Mouse (Mus musculus) embryonic facial prominence, embryonic 13.5 days (tissue): ENCODE measurements around the gene Fam184a. TPM values are rescaled to one million over a fixed set of nuclear protein-coding genes. Genes with fewer than 3 reads are reported as not detected.

Source experiments
- ATAC-seq: fragments of 200-750 bp; cut with Nextera tagmentation; 2 replicates; pipeline ENCODE4 v1.8.0; 2017; ENCODE audit warnings: low read depth; ENCODE audit not compliant: insufficient number of reproducible peaks, insufficient read depth, low FRiP score, low TSS enrichment
- H3K27ac ChIP-seq: fragments of 300-500 bp; sonication (generic); 2 replicates; pipeline ENCODE4 v1.5.1; 2015; ENCODE audit warnings: moderate library complexity, mild to moderate bottlenecking, inconsistent platforms
- H3K27me3 ChIP-seq: fragments of 300-500 bp; sonication (generic); 2 replicates; pipeline ENCODE4 v1.6.1; 2015; ENCODE audit warnings: mild to moderate bottlenecking, inconsistent platforms
- H3K36me3 ChIP-seq: fragments of 300-500 bp; sonication (generic); 2 replicates; pipeline ENCODE4 v1.6.1; 2015; ENCODE audit warnings: mild to moderate bottlenecking, inconsistent platforms
- H3K4me1 ChIP-seq: fragments of 300-500 bp; sonication (generic); 2 replicates; pipeline ENCODE4 v1.6.1; 2015; ENCODE audit warnings: inconsistent platforms
- H3K4me2 ChIP-seq: fragments of 300-500 bp; sonication (generic); 2 replicates; pipeline ENCODE4 v1.6.1; 2015; ENCODE audit warnings: moderate library complexity, mild to moderate bottlenecking, inconsistent platforms
- H3K4me3 ChIP-seq: fragments of 300-500 bp; sonication (generic); 2 replicates; pipeline ENCODE4 v1.5.1; 2015; ENCODE audit warnings: mild to moderate bottlenecking, inconsistent platforms
- H3K9ac ChIP-seq: fragments of 300-500 bp; sonication (generic); 2 replicates; pipeline ENCODE4 v1.6.1; 2015; ENCODE audit warnings: mild to moderate bottlenecking, inconsistent platforms
- H3K9me3 ChIP-seq: fragments of 300-500 bp; sonication (generic); 2 replicates; pipeline ENCODE4 v1.6.1; 2016; ENCODE audit warnings: inconsistent platforms
- WGBS: fragments of 180-500 bp; shearing (Covaris S2); methylation state at CpG from one replicate; pipeline ENCODE4 v1.1.7; 2015; ENCODE audit warnings: mixed read lengths; 5-methylcytosine and 5-hydroxymethylcytosine counted together
- polyA plus RNA-seq: library from polyadenylated mRNA; unstranded; fragments of >200 nt; fragmentation: Nextera tagmentation; extraction: Ambion mirVana; gene quantifications from 2 replicates; pipeline ENCODE4 v1.2.1, GENCODE M21; 2015

Gene Fam184a
- polyA plus RNA-seq, 1 experiment from 2014 or later, result 5.9 TPM

DNA sequence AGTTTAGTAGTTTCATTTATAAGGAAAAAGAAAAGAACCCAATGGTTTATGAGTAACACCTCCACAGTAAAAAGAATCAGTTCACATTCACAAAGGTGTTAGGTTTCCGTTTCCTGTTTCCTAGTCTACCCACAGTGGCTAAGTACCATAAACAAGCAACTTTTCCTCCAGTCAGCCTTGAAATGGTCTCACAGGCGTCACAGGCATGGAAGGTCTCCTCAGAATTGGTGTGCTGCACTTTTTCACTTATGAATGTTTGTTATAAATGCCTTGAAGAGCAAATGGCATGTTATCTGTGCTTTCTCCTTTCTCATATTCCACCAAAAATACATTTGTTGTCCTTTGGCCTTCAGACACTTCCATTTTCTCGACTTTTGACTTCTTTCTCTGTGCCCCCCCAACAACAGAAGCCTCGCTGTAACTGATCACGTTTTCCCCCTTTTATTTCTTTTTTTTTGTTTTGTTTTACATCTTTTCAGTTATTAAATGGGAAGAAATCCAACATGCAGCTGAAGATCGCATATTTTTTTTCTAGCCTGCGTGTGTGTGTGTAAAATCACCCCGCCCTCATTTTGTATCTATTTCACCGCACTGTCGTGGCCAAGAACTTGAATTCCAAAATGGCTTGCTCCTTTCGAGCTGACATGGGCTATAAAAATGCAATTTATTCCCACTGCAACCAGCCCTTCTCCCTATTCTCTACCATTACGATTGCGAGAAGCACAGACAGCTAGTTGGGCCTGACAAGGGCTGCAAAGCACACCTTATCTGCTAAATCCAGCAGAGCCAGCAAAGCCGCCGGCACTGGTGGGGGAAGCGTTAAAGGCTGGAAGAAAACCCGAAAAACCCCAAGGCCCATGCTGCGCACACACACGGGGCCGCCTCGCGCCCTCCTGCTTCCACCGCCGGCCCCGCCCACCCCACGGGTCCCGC lies 154.9 kb downstream of the Fam184a start:
- Histone ChIP-seq H3K4me3 (peak overlapping the region; percentile 95), H3K27me3 (no peaks in the 10 kb centered on the region), H3K4me2 (peak overlapping the region; percentile 67), H3K4me1 (peaks cover 23% of the 10 kb centered on the region), H3K36me3 (no peaks in the 10 kb centered on the region), H3K9ac (peak overlapping the region; percentile 76), H3K9me3 (no peaks in the 10 kb centered on the region), H3K27ac (peak overlapping the region; percentile 99)
- ATAC-seq, result peak; percentile 34
- 5% methylated on average over 26 of the region's 27 CpGs for WGBS

- no peak overlapping the region for H3K4me2 ChIP-seq
- H3K9me3 ChIP-seq, result no peaks in the 10 kb centered on the region
- peaks cover 4% of the 10 kb centered on the region for H3K4me1 ChIP-seq
- no peak overlapping the region for H3K4me3 ChIP-seq
- H3K27me3 ChIP-seq, result no peaks in the 10 kb centered on the region
- no peaks in the 10 kb centered on the region; the same call in 1 of the 2 replicates for H3K36me3 ChIP-seq
- no peak overlapping the region for H3K9ac ChIP-seq
- no peak for ATAC-seq
- no peak overlapping the region for H3K27ac ChIP-seq
- WGBS, result 83% methylated on average over 3 of the region's 3 CpGs
These were observed 165.1 kb downstream of the Fam184a start for GRCm38 (mm10) chr10:53585777-53586176.

Other genes with a start within 250 kb of the Fam184a start
- gene Asf1a, start 154.4 kb downstream of the Fam184a start, polyA plus RNA-seq, result 121 and 126 TPM in 2 replicates
- gene Mcm9, start 120.7 kb downstream of the Fam184a start, polyA plus RNA-seq, result 13.3 and 14.8 TPM in 2 replicates